Mouse (Mus musculus) liver, adult (tissue): Measurements from ENCODE around the gene Cript.

ENCODE experiments used
- GATA4 ChIP-seq: IDR thresholded peaks from 2 replicates; pipeline ENCODE4 v1.6.1; 2014; ENCODE audit warnings: mild to moderate bottlenecking, low read length; ENCODE audit not compliant: insufficient replicate concordance

Cript gene

DNA sequence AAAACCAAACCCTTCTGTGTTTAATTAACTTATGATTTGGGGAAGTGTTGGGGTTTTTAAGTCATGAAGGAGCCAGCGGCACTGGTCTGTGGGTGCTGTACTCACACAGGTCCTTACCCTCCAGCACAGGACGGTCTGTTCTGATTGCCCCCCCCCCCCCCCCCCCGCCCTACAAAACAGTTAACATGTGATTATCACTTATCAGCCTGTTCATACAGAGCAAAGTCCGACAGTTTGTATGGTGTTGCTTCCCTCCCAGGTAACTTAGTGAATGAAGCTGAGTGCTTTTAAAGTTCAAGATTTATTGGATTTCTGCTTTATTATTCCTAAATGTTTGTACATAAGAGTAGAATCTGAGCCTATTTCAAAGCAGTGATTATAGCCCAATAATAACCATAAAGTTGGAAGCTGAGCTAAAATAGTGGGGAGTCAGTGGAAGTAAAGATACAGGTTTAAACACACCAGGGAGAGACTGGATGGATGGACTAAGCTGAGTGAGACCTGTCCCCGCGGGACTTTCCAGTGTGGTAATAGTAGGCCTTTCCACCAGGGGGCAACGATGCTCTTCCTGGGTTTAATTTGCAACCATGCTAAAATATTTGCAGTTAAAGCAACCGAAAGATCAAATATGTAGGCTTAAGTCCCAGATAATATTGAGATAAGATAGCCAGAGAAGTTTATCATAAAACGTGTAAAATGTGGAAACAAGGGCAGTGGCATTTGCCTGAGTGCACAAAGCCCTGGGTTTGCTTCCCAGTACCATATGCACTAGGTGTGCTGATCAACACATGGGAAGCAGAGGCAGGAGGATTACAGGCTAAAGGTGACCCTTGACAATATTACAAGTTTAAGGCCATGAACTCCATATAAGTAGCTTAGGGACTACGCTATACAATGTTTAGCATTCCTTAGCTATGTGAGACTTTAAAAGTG is 11.1 kb downstream of the Cript start:
- TF ChIP-seq GATA4 = no peak

DNA sequence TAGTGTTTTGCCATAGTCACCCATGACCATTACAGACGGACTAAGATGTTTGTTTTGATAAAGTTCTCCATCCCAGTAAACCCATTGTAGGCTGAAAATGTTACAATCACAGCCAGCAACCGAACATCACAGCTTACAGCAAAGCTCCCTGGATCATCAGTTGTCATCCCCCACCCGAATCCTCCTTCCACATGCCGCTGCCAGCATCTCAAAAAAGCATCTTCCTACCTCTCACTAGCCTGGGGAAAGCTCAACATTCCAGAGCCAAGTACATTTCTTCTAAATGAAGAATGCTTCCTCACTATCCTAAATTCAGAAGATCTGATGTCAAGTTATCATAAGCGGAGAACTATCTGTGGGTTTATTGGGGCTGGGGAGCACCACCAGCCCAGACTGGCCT is 13.1 kb downstream of the Cript start:
- TF ChIP-seq GATA4 = no peak

DNA sequence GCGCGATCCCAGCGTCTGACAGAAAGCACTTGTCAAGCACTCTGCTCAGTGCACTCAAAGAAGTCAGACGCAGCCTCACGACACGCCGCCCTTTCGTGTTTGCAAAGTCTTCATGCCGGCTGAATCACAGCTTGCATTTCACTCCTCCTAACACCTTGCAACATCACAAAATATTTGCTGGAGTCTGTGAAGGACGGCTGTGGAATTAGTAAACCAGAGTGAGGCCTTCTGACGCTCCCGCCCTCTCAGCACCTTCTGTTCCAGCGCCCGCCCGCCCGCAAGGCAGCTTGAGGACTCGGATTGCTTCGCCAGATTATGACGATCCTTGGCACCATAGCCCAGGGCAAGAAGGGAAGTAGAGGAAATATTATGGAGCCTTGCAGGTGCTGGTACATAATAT is 16.4 kb downstream of the Cript start:
- TF ChIP-seq GATA4 = no peak

DNA sequence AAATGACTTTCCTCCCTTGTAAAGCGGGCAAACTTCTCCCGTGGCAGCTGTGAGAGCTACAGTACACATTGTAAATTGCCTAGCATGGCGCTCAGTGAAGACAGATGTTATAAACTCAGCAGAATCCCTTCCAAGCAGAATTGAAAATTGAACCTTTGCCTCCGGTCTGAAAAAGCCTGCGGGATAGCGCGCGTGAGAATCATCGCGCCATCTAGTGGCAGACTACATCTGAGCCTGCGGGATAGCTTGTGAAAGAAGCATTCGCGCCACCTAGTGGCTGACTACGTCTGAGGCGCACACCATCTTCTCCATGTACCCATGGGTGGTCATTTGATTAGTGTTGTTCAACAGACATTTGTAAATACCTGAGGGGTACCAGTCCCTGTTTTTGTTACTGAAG is 19.0 kb downstream of the Cript start:
- TF ChIP-seq GATA4 = no peak; the same call in 1 of the 2 replicates

DNA sequence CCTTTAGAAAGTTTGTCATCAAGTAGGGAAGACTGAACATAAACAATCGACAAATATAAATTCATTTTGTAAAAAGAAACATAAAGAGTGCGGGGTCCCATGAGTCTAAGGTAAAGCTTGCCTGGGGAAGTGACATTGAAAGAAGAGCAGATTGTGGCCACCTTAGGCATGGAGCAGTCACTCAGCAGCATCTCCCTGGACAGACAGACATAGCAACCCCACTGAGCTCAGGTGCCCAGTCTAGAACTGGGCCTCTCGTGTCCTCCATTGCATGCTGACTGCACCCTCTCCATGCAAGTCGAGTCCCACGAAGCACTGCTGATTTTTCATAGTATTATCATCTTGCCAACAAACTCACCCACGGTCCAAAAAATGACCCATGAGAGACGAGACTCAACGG is 19.4 kb downstream of the Cript start:
- TF ChIP-seq GATA4 = no peak

DNA sequence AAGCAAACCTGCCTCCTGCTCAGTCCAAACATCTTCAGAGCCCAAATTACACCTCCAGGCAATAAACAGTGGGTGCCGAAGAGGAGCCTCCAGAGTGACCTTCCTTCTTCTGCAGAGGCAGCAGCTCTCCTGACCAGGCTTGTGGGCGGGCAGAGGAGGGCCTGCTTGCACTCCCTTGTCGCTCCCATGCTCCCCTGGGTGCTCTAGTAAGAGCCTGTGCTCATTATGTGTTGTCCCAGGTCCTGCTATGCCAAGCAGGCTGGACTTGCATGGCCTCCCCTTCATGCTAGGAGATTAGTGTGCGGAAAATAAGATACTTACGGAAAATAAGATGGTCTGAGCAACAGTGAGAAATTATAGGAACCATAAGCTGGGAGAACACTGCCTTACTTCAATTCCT is 24.3 kb downstream of the Cript start:
- TF ChIP-seq GATA4 = no peak

DNA sequence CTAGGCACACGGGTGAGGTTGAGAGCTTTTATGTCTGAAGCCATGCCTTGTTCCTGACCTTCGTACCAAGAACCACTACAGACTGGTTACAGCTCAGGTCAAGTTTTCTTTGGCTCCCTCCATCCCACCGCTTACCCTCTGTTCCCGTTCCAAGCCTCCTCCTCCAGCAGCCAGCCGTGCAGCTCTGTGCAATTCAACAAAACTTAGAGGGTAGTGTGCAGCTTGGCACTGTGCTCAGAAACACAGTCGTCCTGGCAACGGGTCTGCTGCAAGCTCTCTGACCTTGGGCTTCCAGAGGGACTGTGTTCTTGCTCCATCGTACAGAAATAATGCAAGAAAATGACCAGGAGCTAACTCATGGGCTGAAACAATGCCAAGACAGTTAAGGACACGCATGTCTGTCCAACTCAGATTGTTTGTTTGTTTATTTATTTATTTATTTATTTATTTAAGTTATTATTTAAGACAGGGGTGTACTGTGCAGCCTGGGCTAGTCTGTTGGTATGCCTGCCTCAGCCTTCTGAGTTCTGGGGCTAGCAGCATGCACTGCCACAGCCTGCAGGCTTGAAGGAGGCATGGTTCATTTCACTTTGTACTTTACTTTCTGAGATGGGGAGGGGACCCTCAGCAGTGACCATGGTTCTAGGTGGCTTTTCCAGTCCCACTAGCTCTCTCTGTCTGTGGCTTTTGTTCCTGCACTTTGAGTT is 25.3 kb downstream of the Cript start:
- TF ChIP-seq GATA4 = no peak

DNA sequence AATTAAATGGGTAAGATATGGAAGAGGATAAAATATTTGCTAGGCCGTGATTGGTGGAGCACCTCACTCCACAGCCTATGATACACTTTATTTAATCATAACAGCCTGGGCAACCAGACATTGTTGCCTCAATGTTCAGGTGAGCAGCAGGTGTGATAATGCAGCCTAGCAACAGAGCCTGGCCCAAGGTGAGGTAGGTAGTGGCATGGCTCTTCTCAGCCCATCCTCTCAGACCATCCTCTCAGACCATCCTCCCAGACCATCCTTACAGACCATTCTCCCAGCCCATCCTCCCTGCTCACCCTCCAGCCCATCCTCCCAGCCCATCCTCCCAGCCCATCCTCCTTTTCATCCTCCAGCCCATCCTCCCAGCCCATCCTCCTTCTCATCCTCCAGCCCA is 26.3 kb downstream of the Cript start:
- no peak for TF ChIP-seq GATA4

DNA sequence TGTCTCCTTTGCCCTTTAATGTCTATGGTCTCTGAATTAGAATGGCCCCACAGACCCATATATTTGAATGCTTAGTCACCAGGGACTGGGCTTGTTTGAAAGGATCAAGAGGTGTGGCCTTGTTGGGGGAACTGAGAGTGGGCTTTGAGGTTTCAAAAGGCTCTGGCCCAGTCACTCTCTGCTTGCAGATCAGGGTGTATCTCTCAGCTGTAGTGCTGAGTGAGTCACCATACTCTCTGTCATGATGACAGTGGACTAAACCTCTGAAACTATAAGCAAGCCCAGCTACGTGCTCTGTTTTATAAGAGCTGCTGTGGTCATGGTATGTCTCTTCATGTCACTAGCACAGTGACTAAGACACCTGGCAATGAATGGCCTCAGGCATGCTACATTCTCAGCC is 27.1 kb downstream of the Cript start:
- TF ChIP-seq GATA4 = no peak

DNA sequence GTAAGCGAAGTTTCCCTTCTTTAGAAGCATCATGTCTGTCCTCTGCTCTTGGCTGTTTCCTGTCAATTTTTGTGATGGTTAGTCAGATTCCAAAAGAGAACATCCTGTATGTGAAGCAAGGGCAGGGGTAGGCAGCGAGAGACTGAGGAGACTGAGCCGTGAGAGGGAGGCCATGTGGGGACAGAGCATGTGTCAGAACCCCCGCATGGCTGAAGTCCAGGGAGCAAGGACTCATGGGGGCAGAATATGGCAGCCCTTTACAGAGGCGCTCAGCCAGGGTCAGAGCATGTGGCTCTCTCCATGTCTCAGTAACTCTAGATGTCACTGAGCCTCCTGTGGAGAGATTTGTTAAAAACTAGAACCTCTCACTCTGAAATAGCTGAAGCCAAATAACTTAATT is 28.6 kb downstream of the Cript start:
- no peak for TF ChIP-seq GATA4

DNA sequence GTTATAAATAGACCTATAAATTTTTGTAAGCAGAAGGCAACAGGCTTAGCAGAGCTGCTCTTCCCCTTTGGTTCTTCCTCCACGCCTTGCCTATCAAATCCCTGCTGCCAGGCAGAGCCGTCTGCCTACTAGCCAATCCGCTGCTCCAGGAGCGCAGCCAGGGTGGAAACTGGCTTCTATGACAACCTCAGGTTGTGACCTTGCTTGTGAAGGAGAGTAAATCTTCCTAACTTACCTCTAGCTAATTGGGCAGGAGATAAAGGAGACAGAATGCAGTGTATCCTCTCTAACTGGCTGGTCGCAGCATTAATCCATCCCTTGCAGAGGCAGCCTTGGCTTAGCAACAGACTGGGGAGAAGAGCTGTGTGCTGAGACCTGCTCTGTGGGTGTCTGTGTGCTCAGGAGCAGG is 29.7 kb downstream of the Cript start:
- no peak for TF ChIP-seq GATA4

DNA sequence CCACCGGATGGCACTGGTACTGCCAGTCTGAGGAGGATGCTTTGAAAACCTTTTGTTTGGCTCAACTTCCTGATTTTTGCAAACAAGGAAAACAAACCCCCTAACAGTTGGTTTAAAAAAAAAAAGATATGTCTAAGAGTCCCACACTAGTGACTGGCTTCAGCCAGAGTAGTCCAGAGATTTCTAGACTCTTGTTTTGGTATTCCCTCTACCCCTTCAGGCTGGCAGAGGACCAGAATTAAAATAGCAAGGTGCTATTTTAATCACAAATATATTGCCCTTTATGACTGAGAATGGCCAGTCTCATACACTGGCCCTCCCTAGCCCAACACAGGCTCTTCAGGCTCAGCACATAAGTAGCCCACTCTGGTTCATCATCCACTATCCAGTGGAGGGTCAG is 30.3 kb downstream of the Cript start:
- no peak for TF ChIP-seq GATA4

DNA sequence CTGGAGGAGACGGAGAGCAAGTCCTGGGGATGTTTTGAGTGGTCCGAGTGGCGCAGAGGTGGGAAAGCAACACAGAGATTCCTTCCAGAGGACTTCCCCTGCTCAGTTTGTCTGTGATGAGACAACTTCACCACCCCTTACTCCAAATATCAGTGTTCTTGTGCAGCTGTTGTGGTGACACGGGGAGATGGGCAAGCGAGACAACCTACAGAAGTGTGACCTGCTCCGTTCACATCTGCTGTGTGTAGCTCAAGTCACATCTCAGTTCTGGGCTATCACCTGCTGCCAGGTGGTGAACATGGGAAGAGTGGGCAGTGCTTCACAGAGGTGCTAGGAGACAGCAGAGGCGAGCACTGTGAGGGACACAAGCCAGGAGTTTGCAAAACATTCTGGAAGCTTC is 31.4 kb downstream of the Cript start:
- no peak for TF ChIP-seq GATA4

DNA sequence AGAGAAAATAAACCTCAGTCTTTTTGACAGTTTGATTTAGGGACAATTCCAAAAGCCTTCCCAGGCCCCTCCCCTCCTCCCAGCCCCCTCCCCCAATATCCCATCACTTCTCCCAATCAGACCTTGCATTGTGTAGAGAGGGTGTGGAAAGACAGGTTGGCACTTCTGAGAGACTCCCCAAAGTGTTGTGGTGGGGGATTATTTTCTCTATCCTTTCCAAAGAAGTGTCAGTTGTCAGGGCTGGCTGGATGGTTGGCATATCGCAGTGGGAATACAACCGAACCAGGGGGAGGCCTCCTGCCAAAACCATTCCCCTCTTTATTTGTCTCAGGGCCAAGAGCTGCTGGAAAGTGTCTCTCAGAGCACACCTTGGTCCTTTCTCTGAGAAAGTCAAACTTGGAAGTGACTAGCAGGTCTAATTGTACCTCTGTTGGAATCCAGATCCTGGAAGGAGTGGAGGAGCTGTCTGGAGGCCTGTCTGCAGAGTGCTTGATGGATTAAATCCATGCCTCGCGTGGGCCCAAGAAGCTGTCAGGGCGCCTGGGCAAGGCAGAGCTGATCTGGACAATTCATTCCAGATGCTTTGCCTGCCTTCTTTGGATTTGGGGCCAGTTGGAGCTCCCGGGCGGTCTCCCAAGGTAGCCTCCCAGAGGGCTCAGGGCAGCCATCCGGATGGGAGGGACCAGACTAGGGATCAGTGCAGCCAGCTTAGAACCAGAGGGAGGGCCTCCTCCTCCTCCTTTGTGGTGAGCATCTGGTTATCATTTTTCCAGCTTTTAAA is 32.3 kb downstream of the Cript start:
- TF ChIP-seq GATA4 = no peak

DNA sequence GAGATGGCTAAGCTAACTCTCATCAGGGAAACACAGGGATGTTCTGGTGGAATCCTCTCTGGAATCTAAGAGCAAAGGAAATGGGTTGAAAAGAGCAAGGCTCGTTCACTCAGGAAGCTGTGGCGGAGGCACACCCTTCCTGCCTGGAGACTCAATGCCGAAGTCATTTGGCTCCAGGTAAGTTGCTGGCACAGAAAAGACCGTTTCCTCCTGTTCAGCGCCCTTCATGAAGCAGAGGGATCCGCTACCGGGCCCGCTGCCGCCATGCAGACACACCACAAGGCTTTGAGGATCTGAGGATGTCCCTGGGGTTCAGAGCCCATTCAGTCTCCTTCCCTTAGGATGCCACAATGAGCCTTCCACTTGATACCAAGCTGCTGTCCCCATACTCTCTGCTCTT is 37.3 kb downstream of the Cript start:
- TF ChIP-seq GATA4 = no peak

DNA sequence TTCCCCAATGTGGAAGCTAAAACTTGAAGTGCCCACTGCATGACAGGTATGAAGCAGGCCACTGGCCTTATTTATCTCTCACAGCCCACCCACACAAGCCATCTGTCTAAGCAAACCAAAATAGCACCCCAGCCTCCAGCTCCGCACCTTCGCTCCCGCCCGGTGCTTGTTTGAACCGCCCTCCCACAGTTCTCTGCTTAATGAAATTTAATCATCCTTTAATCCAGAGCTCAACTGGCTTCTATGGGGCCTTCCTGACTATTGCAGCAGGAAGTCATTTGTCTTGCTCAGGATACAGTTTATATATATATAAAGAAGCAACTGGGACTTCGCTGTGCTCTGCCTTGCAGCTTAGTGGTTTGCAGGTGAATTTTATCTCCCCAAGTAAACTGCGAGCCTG is 38.1 kb downstream of the Cript start:
- no peak for TF ChIP-seq GATA4

DNA sequence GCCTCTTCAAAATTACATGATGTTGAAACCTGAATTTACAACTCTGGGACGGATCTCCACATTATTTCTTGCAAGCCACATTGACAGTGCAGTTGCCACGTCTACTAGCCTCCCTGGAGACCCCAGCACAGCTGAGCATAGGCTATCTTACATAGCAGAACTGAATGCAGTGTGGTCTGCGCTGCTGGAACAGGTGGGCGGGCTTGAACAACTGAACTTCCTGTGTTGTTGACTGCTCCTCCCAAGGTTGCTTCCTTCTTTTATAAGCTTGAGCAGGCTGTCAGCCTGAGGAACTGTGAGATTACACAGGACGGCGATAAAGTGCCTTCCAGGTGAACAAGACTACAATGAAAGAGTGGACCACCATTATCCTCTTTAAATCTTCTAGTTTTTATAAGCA is 38.6 kb downstream of the Cript start:
- TF ChIP-seq GATA4 = no peak
